ENCODE assay signal across 24 mouse cellular contexts in the genomic region with DNA sequence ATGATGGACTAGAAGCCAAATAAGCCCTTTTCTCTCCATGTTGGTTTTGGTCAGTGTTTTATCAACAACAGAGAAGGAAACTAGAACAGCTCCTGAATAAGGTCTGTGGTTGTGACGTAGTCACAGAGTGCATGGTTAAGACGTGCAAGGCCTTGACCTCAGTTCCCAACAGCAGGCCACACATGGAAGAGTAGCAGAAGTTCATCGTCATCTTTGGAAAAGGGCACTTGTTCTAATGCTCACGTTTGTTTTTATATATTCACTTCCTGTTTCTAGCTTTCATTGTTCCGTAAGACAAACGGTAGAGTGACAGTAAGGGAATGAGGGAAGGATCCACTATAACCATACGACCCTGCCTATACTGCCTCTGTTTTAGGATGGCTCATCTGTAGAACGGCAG.
DNase-seq lines count a peak whose midpoint lies in the region; ATAC-seq and TF ChIP-seq lines count a peak whose summit lies in the region.
"Had no signal": no experiment of that assay in that cellular context is flagged by ENCODE, and none has a peak within 500 bp of the region (broad histone marks: within the 10 kb centered on the region; RNA-seq: fewer than 3 reads in every experiment).

No protein-coding gene starts in this region.

- DNase-seq in layer of hippocampus, postnatal 14 days (ENCODE audit: low spot score in 2 of 2): no peak
- DNase-seq in frontal cortex, postnatal 25 days (ENCODE audit: low spot score in 2 of 2): no peak
- no peak for DNase-seq in adrenal gland, postnatal 14 days
- DNase-seq: adrenal gland, adult 8-10 months; adrenal gland, postnatal 36 days; cerebellum, adult 11 months; cerebellum, adult 2 months; cerebellum, postnatal 10 days; cerebellum, postnatal 36 days; forebrain, postnatal 0 days; gastrocnemius, postnatal 10 days; gastrocnemius, postnatal 36 days; heart, adult 11 months had no signal

- H3K27ac ChIP-seq in bone marrow macrophage, adult 2 months (ENCODE audit: insufficient read depth, low read depth, low read length): peak overlapping the region; percentile 22; the same call in 1 of the 2 replicates
- H3K27ac ChIP-seq: embryonic facial prominence, embryonic 12.5 days; embryonic facial prominence, embryonic 15.5 days; hindbrain, embryonic 12.5 days; hindbrain, embryonic 15.5 days; intestine, embryonic 15.5 days had no signal

- H3K27me3 ChIP-seq in megakaryocyte, embryonic 14.5 days (replicated peaks): no peaks in the 10 kb centered on the region
- H3K27me3 ChIP-seq: embryonic facial prominence, embryonic 12.5 days; embryonic facial prominence, embryonic 15.5 days; hindbrain, embryonic 12.5 days; hindbrain, embryonic 15.5 days; intestine, embryonic 15.5 days had no signal

- H3K9me3 ChIP-seq in megakaryocyte, embryonic 14.5 days: no peaks in the 10 kb centered on the region
- H3K9me3 ChIP-seq: embryonic facial prominence, embryonic 12.5 days; embryonic facial prominence, embryonic 15.5 days; hindbrain, embryonic 12.5 days; hindbrain, embryonic 15.5 days; intestine, embryonic 15.5 days had no signal

- TF ChIP-seq POLR2A in bone marrow macrophage, adult 2 months (IDR thresholded peaks at IDR 0.05; ENCODE audit: borderline replicate concordance, low read depth, low read length): no peak

- H3K4me3 ChIP-seq in bone marrow macrophage, adult 2 months (ENCODE audit: insufficient read depth, low read length): no peak overlapping the region
- H3K4me3 ChIP-seq in megakaryocyte, embryonic 14.5 days (replicated peaks): peak overlapping the region; percentile 64
- H3K4me3 ChIP-seq: embryonic facial prominence, embryonic 12.5 days; embryonic facial prominence, embryonic 15.5 days; hindbrain, embryonic 12.5 days; hindbrain, embryonic 15.5 days; intestine, embryonic 15.5 days had no signal

- TF ChIP-seq CTCF in bone marrow macrophage, adult 2 months (IDR thresholded peaks at IDR 0.05; ENCODE audit: low read depth, low read length): no peak

- peaks cover 37% of the 10 kb centered on the region for H3K4me1 ChIP-seq in bone marrow macrophage, adult 2 months (ENCODE audit: control insufficient read depth, insufficient read depth, low read length)
- H3K4me1 ChIP-seq in megakaryocyte, embryonic 14.5 days: peaks cover 54% of the 10 kb centered on the region
- H3K4me1 ChIP-seq: embryonic facial prominence, embryonic 12.5 days; embryonic facial prominence, embryonic 15.5 days; hindbrain, embryonic 12.5 days; hindbrain, embryonic 15.5 days; intestine, embryonic 15.5 days had no signal

- H3K36me3 ChIP-seq in megakaryocyte, embryonic 14.5 days (replicated peaks; ENCODE audit: low read length): peaks cover 13% of the 10 kb centered on the region
- H3K36me3 ChIP-seq: embryonic facial prominence, embryonic 12.5 days; embryonic facial prominence, embryonic 15.5 days; hindbrain, embryonic 12.5 days; hindbrain, embryonic 15.5 days; intestine, embryonic 15.5 days had no signal

- peak; percentile 87 for ATAC-seq in granulocyte monocyte progenitor cell, adult 5-6 weeks (replicated peaks; ENCODE audit: poor library complexity, severe bottlenecking)
- ATAC-seq in neutrophil, adult 5-6 weeks (ENCODE audit: extremely low read depth, insufficient number of reproducible peaks, low FRiP score, poor library complexity, severe bottlenecking): peak; percentile 53; the same call in 1 of the 2 replicates
- ATAC-seq: activated CD4-positive, CD25-positive, alpha-beta regulatory T cell, adult 4 months; forebrain, embryonic 14.5 days; forebrain, postnatal 0 days; intestine, embryonic 15.5 days had no signal
